Mouse (Mus musculus) thymus, adult 2 months (tissue): Measurements from ENCODE around the gene Fer. TPM values are rescaled to one million over a fixed set of nuclear protein-coding genes. Genes with fewer than 3 reads are reported as not detected.

ENCODE experiments used
- DNase-seq: peaks from one replicate; pipeline ENCODE4 v3.0.0; 2021
- H3K27ac ChIP-seq: fragments of 200-500 bp; 2 replicates; pipeline ENCODE4 v1.5.1; 2012; ENCODE audit warnings: low read length, control low read depth; ENCODE audit not compliant: control insufficient read depth, insufficient read depth
- H3K27me3 ChIP-seq: fragments of 200-500 bp; 2 replicates; pipeline ENCODE4 v1.6.1; 2012; ENCODE audit warnings: mild to moderate bottlenecking, low read length, moderate library complexity, mixed read lengths; ENCODE audit not compliant: control insufficient read depth, insufficient read depth
- H3K36me3 ChIP-seq: fragments of 200-500 bp; 2 replicates; pipeline ENCODE4 v1.6.1; 2012; ENCODE audit warnings: mild to moderate bottlenecking, low read length, moderate library complexity; ENCODE audit not compliant: control insufficient read depth, insufficient read depth
- H3K4me1 ChIP-seq: fragments of 200-500 bp; replicated peaks from 2 replicates; pipeline ENCODE4 v1.6.1; 2012; ENCODE audit warnings: low read length; ENCODE audit not compliant: control insufficient read depth, insufficient read depth
- H3K4me3 ChIP-seq: fragments of 200-500 bp; 2 replicates; pipeline ENCODE4 v1.5.1; 2012; ENCODE audit warnings: mild to moderate bottlenecking, low read length, control low read depth, moderate library complexity; ENCODE audit not compliant: control insufficient read depth, insufficient read depth
- CTCF ChIP-seq: fragments of 200-500 bp; IDR thresholded peaks from 2 replicates; pipeline ENCODE4 v1.5.1; 2012; ENCODE audit warnings: mild to moderate bottlenecking, control low read depth, low read length, moderate library complexity, borderline replicate concordance; ENCODE audit not compliant: control insufficient read depth, poor library complexity, insufficient read depth; ENCODE audit errors: extremely low read depth
- POLR2A ChIP-seq: fragments of 200-500 bp; IDR thresholded peaks from 2 replicates; pipeline ENCODE4 v1.6.1; 2012; ENCODE audit warnings: mild to moderate bottlenecking, low read length, control low read depth, moderate library complexity; ENCODE audit not compliant: control insufficient read depth, poor library complexity, insufficient read depth; ENCODE audit errors: extremely low read depth
- WGBS: fragments of 180-500 bp; shearing (Covaris S2); methylation state at CpG from one replicate; pipeline ENCODE4 v1.1.7; 2018; 5-methylcytosine and 5-hydroxymethylcytosine counted together
- polyA plus RNA-seq: library from polyadenylated mRNA; depleted of rRNA; stranded (reverse); fragments of >200 nt; gene quantifications from 2 replicates; pipeline ENCODE4 v1.2.3, GENCODE M21; 2012; rRNA removed

The Fer gene
- polyA plus RNA-seq, 1 experiment: 0.69 TPM

DNA sequence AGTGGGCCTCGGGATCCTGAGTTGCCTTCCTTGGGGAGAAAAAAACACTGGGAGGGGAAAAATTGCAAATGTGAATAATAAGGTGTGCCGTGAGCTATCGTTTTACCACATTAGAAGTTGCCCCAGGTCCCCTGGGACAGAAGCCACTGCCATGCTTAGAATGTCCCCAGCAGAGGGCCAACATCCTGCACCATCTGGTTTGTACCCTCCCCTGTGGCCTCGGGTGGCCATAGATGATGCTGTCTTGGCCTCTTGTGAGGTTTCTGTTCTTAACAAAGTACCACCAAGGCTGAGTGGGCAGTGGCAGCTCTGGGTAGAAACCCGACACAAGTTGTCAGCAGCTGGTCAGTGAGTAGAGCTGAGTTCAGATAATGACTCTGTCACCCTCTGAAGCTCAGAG, 307.2 kb downstream of the Fer start:
- TF ChIP-seq CTCF (no peak), POLR2A (no peak)
- Histone ChIP-seq H3K4me1 (no peaks in the 10 kb centered on the region), H3K36me3 (no peaks in the 10 kb centered on the region), H3K27me3 (no peaks in the 10 kb centered on the region), H3K27ac (no peak overlapping the region), H3K4me3 (no peak overlapping the region)
- whole genome bisulfite sequencing: 86% methylated on average over 5 of the region's 5 CpGs
- no peak for DNase-seq

DNA sequence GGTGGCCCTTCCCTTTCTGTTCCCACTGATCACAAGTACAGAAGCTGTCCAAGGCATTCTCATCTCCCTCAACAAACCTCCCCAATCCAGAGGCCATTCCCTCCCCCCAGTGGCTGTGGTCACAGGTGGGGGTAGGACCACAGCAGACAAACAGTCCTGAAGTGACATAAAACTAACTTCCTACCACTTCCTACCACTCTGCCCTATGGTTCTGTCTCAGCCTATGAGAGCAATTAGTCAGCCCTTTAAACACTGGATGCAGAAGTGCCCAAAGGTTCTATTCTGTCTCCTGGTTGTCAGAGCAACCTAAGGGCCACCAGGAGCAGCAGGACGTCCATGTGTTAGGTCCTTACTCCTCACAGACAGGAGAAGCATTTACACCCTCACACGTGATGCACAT, 309.6 kb downstream of the Fer start:
- Histone ChIP-seq H3K36me3 (no peaks in the 10 kb centered on the region), H3K4me1 (no peaks in the 10 kb centered on the region), H3K4me3 (no peak overlapping the region), H3K27me3 (no peaks in the 10 kb centered on the region), H3K27ac (no peak overlapping the region)
- no peak for TF ChIP-seq POLR2A
- no peak for TF ChIP-seq CTCF
- DNase-seq: no peak
- WGBS: 63% methylated on average over 2 of the region's 2 CpGs

DNA sequence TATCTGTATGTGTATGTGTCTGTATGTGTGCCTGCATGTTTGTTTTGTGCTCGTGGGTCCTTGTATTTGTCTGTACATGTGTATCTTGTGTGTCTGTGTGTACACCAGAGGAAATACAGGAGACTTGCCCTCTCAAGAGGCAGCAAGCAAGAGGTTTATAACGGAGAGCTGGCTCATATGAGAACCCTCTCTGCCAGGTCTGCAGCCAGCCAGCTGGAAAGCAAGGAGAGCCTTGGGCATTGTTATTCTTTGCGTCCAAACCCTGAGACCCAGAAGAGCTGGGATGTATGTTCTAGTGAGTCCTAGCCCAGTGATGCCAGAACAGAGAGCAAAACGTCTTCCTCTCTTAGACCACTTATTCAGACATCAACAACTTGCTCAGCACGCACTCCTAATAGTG, 317.7 kb downstream of the Fer start:
- no peaks in the 10 kb centered on the region for H3K36me3 ChIP-seq
- 91% methylated on average over 5 of the region's 5 CpGs for WGBS
- no peak overlapping the region for H3K4me3 ChIP-seq
- H3K4me1 ChIP-seq: no peaks in the 10 kb centered on the region
- no peak for TF ChIP-seq POLR2A
- no peak for TF ChIP-seq CTCF
- DNase-seq: no peak
- H3K27me3 ChIP-seq: no peaks in the 10 kb centered on the region
- H3K27ac ChIP-seq: no peak overlapping the region

DNA sequence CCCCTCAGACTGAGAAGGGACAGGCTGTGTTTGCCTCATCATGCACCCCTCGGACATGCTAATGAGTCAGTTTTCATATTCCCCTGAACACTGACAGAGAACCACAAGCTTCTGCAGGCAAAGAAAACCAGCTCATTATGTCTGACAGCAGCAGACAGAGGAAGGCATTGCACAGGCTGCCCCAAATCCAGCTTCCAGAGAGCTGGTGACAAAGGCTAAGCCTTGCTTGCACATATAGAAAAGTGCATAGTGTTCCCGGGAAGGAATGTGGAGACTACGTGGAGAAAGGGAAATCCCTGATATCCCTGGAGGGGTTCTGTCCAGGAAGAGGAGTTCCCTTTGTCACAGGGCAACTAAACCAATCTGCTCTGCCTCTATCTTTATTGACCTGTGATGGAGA, 318.4 kb downstream of the Fer start:
- Histone ChIP-seq H3K27ac (no peak overlapping the region), H3K36me3 (no peaks in the 10 kb centered on the region), H3K27me3 (no peaks in the 10 kb centered on the region), H3K4me3 (no peak overlapping the region), H3K4me1 (no peaks in the 10 kb centered on the region)
- no peak for TF ChIP-seq POLR2A
- 72% methylated on average over 3 of the region's 3 CpGs for WGBS
- no peak for DNase-seq

DNA sequence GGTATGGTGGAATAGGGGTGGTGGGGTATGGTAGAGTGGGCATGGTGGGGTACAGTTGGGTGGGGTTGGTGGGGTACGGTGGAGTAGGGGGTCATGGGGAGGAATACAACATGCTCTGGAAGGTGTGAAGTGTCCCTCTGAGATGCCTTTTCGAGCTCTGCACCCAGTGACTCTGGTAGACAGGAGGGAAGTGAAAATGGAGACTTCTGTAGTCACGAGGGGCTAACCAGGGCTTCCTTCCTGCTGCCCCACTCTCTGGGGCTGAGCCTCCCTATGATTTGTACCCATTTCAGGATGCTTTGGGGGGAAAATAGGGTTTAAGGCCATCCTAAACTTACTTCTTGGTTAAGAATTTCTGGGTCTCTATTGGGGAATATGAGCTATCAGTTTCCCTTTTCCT, 319.7 kb downstream of the Fer start:
- H3K36me3 ChIP-seq: no peaks in the 10 kb centered on the region
- TF ChIP-seq POLR2A (no peak), CTCF (no peak)
- DNase-seq: no peak
- no peak overlapping the region for H3K4me3 ChIP-seq
- no peaks in the 10 kb centered on the region for H3K27me3 ChIP-seq
- WGBS: 81% methylated on average over 3 of the region's 3 CpGs
- no peak overlapping the region for H3K27ac ChIP-seq
- H3K4me1 ChIP-seq: no peaks in the 10 kb centered on the region

DNA sequence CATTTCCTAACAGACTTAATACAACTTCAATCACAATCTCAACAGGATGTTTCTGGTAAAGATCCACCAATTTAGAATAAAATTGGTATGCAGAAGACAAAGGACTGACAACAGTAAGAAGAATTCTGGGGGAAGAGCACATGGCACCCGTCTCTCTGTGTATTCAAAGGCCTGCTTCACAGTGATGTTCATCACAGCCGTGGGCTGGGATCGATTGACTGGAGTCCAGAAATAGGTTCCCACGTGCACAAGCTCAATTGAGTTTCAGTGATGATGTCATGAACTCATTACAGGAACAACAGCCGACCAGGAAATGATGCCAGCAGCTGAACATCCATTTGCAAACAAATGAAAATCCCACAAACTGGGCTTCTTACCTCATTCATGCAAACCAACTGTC, 320.3 kb downstream of the Fer start:
- WGBS: 61% methylated on average over 5 of the region's 5 CpGs
- Histone ChIP-seq H3K27me3 (no peaks in the 10 kb centered on the region), H3K27ac (no peak overlapping the region), H3K4me1 (no peaks in the 10 kb centered on the region), H3K4me3 (no peak overlapping the region), H3K36me3 (no peaks in the 10 kb centered on the region)
- DNase-seq: no peak
- TF ChIP-seq CTCF: no peak
- no peak for TF ChIP-seq POLR2A

Other genes starting within 250 kb of the Fer start
- gene A930002H24Rik, start 729 bp downstream of the Fer start, polyA plus RNA-seq: not detected in 2 replicates